Mouse (Mus musculus) liver, embryonic 15.5 days (tissue): ENCODE data around the gene Olfr1513. TPM values are rescaled to one million over a fixed set of nuclear protein-coding genes. Genes with fewer than 3 reads are reported as not detected.
"Not testable (repeated sequence)": the region's sequence is repeated elsewhere in the genome, so short reads cannot be mapped to it uniquely, and the experiment has no call there.

ENCODE experiments used
- ATAC-seq: fragments of 200-750 bp; cut with Nextera tagmentation; 2 replicates; pipeline ENCODE4 v1.8.0; 2017; ENCODE audit warnings: moderate number of reproducible peaks, mild to moderate bottlenecking, moderate library complexity; ENCODE audit not compliant: insufficient read depth
- H3K27ac ChIP-seq: fragments of 300-500 bp; sonication (generic); replicated peaks from 2 replicates; pipeline ENCODE4 v1.5.1; 2015; ENCODE audit warnings: mild to moderate bottlenecking, inconsistent platforms
- H3K27me3 ChIP-seq: fragments of 300-500 bp; sonication (generic); 2 replicates; pipeline ENCODE4 v1.6.1; 2015; ENCODE audit warnings: mild to moderate bottlenecking, inconsistent platforms
- H3K36me3 ChIP-seq: fragments of 300-500 bp; sonication (generic); replicated peaks from 2 replicates; pipeline ENCODE4 v1.6.1; 2015; ENCODE audit warnings: moderate library complexity, mild to moderate bottlenecking, inconsistent platforms
- H3K4me1 ChIP-seq: fragments of 300-500 bp; sonication (generic); replicated peaks from 2 replicates; pipeline ENCODE4 v1.6.1; 2015; ENCODE audit warnings: inconsistent platforms
- H3K4me2 ChIP-seq: fragments of 300-500 bp; sonication (generic); 2 replicates; pipeline ENCODE4 v1.6.1; 2015; ENCODE audit warnings: moderate library complexity, mild to moderate bottlenecking, inconsistent platforms
- H3K4me3 ChIP-seq: fragments of 300-500 bp; sonication (generic); replicated peaks from 2 replicates; pipeline ENCODE4 v1.5.1; 2015; ENCODE audit warnings: mild to moderate bottlenecking, inconsistent platforms
- H3K9ac ChIP-seq: fragments of 300-500 bp; sonication (generic); 2 replicates; pipeline ENCODE4 v1.6.1; 2015; ENCODE audit warnings: moderate library complexity, mild to moderate bottlenecking, inconsistent platforms
- H3K9me3 ChIP-seq: fragments of 300-500 bp; sonication (generic); replicated peaks from 2 replicates; pipeline ENCODE4 v1.6.1; 2016; ENCODE audit warnings: inconsistent platforms
- WGBS: fragments of 180-500 bp; shearing (Covaris S2); methylation state at CpG from one replicate; pipeline ENCODE4 v1.1.7; 2015; ENCODE audit warnings: mixed read lengths; ENCODE audit not compliant: insufficient replicate concordance; 5-methylcytosine and 5-hydroxymethylcytosine counted together
- polyA plus RNA-seq: library from polyadenylated mRNA; unstranded; fragments of >200 nt; fragmentation: Nextera tagmentation; extraction: Ambion mirVana; gene quantifications from 2 replicates; pipeline ENCODE4 v1.2.1, GENCODE M21; 2015

Olfr1513 gene
- polyA plus RNA-seq, 1 experiment from 2014 or later: not detected

DNA sequence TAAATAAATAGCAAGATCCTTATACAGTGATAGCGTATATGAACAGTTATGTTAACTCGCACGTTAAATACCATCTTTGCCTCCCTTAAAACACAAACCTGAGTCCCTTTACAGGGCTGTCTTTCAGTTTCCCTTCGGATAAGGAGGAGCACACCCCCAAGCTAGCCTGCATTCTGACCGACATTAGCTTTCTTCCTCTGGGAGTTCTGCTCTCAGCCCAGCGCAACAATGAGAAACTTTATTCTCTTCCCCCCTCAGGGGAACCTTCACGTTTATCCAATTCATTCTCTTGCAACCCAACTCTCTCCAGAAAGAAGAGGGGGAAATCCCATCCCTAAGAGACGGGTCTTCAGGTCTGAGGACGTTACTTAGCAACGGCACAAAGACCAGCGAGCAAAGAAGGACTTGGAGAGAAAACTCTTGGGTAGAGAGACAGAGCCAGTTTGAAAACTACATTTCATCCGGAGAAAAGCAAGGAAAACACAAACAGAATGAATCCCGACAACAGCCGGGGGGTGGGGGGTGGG, 28.8 kb downstream of the Olfr1513 start:
- no peak for ATAC-seq
- Histone ChIP-seq H3K27ac (no peak overlapping the region), H3K4me2 (peak overlapping the region; percentile 42; the same call in 1 of the 2 replicates), H3K9me3 (no peaks in the 10 kb centered on the region), H3K4me3 (peak overlapping the region; percentile 5; the same call in 1 of the 2 replicates), H3K27me3 (peaks cover 86% of the 10 kb centered on the region), H3K9ac (no peak overlapping the region), H3K36me3 (no peaks in the 10 kb centered on the region), H3K4me1 (no peaks in the 10 kb centered on the region)
- WGBS: 5% methylated on average over 14 of the region's 14 CpGs

DNA sequence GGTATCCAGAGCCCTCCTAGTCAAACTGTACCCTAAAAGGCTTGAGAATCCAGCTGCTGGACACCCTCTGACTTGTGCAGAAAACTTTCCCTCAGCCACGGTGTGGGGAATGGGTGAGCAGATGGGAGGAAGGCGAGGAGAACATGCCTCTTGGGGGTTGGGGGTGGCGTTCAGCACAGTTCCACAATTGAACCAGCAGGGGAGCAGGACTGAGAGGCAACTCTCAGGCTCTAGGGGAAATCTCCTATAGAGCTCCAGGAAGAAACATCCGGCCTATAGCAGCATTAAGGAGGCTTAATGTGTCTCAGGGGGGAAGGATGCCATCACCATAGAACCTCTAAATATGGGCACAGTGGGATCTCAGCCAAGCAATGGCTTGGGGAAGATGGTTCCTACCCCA, 30.3 kb downstream of the Olfr1513 start:
- 7% methylated on average over 4 of the region's 4 CpGs for WGBS
- no peak for ATAC-seq
- Histone ChIP-seq H3K9ac (no peak overlapping the region), H3K27ac (no peak overlapping the region), H3K9me3 (no peaks in the 10 kb centered on the region), H3K4me2 (no peak overlapping the region), H3K27me3 (peaks cover 74% of the 10 kb centered on the region), H3K36me3 (no peaks in the 10 kb centered on the region), H3K4me3 (no peak overlapping the region), H3K4me1 (no peaks in the 10 kb centered on the region)

GRCm38 (mm10) chr14:52319361-52319760, 36.8 kb downstream of the Olfr1513 start:
- Histone ChIP-seq H3K4me2 (no peak overlapping the region), H3K9ac (no peak overlapping the region), H3K36me3 (no peaks in the 10 kb centered on the region), H3K27me3 (peaks cover 54% of the 10 kb centered on the region), H3K9me3 (no peaks in the 10 kb centered on the region), H3K4me1 (peaks cover 16% of the 10 kb centered on the region), H3K27ac (no peak overlapping the region), H3K4me3 (no peak overlapping the region)
- no peak for ATAC-seq
- WGBS: 58% methylated on average over 6 of the region's 6 CpGs

DNA sequence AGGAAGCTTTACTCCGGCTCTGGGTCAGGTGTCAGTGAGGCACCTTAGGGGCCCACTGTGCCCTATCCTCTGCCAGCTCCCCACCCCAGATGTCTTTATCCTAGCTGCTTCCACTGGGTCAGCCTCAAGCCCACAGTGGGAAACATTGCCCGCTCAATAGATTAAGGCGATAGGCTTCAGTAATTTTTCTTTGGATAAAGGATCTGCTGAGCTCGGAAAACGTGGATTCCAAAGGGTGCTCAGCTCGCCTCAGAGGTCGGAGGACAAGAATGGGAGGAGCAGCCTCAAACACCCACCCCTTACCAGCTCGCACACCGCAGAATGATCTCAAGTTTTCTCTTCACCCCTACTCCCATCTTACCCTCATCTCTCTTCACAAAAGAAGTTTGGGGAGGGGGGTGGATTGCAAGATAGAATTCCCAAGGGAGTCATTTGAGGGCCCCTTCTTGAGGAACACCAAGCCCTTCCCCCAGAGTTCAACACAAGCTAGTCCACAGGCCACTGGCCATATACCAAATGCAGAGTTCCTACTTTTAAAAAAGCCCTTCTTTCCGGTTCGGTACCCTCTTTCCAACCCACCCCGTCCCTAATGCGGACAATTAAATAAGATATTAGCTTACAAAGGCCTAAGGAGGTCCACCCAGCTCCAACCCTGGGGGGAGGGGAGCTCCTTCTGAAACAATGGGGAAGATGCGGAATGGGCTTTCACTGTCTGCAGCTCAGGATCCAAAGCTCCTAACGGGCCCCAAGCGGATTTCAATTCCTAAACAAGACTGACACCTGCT, 39.6 kb downstream of the Olfr1513 start:
- Histone ChIP-seq H3K9me3 (no peaks in the 10 kb centered on the region), H3K27ac (no peak overlapping the region), H3K4me1 (peaks cover 16% of the 10 kb centered on the region), H3K27me3 (peaks cover 56% of the 10 kb centered on the region), H3K36me3 (no peaks in the 10 kb centered on the region), H3K4me3 (peak overlapping the region; percentile 60), H3K4me2 (peak overlapping the region; percentile 76), H3K9ac (no peak overlapping the region)
- 0 out of 2 replicates have a peak, but pooled peaks have one; percentile 36 for ATAC-seq
- WGBS: 15% methylated on average over 16 of the region's 16 CpGs

GRCm38 (mm10) chr14:52315792-52316440, 40.3 kb downstream of the Olfr1513 start:
- Histone ChIP-seq H3K4me1 (peaks cover 16% of the 10 kb centered on the region), H3K4me2 (peak overlapping the region; percentile 76), H3K36me3 (no peaks in the 10 kb centered on the region), H3K27ac (no peak overlapping the region), H3K9ac (peak overlapping the region; percentile 42), H3K4me3 (peak overlapping the region; percentile 60), H3K27me3 (peaks cover 56% of the 10 kb centered on the region), H3K9me3 (no peaks in the 10 kb centered on the region)
- ATAC-seq: peak; percentile 71
- WGBS: under 1% methylated on average over 39 of the region's 41 CpGs

DNA sequence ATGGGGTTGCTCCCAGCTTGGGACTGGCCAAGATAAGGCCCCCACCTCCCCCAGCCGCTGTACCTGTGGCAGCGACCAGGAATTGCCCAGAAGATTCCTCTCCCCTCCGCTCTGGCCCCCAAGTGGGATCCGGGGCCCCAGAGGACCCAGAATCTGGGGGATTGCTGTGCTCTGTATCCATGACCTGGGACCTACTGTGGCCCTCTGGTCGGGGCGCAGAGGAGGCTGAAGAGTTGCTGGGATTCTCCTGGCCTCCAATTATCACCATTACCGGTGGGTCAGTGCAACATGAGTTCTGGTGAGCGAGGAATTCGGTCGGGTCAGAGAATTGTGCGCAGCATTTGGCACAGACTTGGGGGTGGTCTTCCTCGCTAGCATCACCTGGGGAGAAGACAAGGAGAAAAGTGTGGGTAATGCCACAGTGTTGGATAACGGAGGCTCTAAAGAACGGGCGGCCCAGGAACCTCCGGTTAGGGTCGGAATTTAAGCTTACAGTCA, 40.9 kb downstream of the Olfr1513 start:
- H3K36me3 ChIP-seq: no peaks in the 10 kb centered on the region
- peak overlapping the region; percentile 60 for H3K4me3 ChIP-seq
- H3K27ac ChIP-seq: no peak overlapping the region
- no peaks in the 10 kb centered on the region for H3K9me3 ChIP-seq
- 14% methylated on average over 17 of the region's 17 CpGs for WGBS
- no peak for ATAC-seq
- H3K4me2 ChIP-seq: peak overlapping the region; percentile 76
- peaks cover 16% of the 10 kb centered on the region for H3K4me1 ChIP-seq
- peak overlapping the region; percentile 42; the same call in 1 of the 2 replicates for H3K9ac ChIP-seq
- peaks cover 56% of the 10 kb centered on the region for H3K27me3 ChIP-seq

- H3K27me3 ChIP-seq: peaks cover 56% of the 10 kb centered on the region
- no peak for ATAC-seq
These were observed 41.4 kb downstream of the Olfr1513 start for GRCm38 (mm10) chr14:52314808-52315150.

DNA sequence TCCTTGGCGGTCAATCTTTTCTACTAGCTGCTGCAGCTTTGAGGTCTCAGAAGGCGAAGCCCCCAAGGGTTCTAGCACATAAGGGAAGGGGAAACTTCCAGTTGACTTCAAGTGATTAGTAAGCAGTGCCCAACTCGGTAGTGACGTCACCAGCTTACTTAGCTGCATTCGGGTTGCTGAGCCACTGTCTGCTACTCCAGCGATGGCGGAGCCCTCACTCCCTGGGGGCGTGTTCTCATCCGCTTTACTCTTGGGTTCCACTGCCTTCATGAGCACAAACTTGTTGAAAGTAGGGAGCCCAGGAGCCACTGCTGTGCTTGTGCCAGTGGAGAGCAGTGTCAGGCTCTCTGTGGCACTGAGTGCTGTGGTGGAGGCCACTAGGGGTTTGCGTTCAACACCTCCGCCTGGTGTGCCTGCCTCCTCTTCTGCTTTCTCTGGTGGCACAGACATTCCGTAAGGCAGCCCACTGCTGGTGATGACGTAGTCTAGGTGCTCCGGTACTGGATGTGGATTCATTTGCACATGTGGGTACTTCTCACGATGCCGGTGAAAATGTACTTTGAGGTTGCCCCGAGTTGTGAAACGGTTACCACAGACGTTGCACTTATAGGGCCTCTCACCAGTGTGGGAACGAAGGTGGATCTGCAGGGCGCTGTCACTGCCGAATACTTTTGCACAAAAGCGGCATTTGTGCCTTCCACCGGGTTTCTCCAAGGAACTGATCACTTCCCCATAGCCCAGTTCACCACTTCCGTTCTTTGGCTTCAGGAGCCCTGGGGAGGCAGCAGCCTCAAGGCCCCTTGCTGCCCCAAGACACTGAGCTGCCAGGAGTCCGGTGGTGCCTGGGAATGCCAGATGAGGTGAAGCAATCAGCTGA, 42.0 kb downstream of the Olfr1513 start:
- no peak for ATAC-seq
- Histone ChIP-seq H3K27ac (no peak overlapping the region), H3K4me2 (0 out of 2 replicates have a peak overlapping the region, but pooled peaks have one; percentile 3), H3K9ac (no peak overlapping the region), H3K27me3 (peaks cover 56% of the 10 kb centered on the region), H3K4me1 (peaks cover 16% of the 10 kb centered on the region), H3K4me3 (no peak overlapping the region), H3K9me3 (no peaks in the 10 kb centered on the region), H3K36me3 (no peaks in the 10 kb centered on the region)
- 65% methylated on average over 26 of the region's 26 CpGs for WGBS

More at GRCm38 (mm10) chr14:52314808-52315150, 41.4 kb downstream of the Olfr1513 start:
- WGBS: 55% methylated on average over 8 of the region's 8 CpGs
- Histone ChIP-seq H3K27ac (no peak overlapping the region), H3K4me3 (no peak overlapping the region; the same call in 1 of the 2 replicates), H3K9ac (no peak overlapping the region), H3K9me3 (no peaks in the 10 kb centered on the region), H3K36me3 (no peaks in the 10 kb centered on the region), H3K4me1 (peaks cover 16% of the 10 kb centered on the region), H3K4me2 (peak overlapping the region; percentile 76; the same call in 1 of the 2 replicates)

- WGBS: 58% methylated on average over 2 of the region's 2 CpGs
- Histone ChIP-seq H3K4me1 (peaks cover 32% of the 10 kb centered on the region), H3K9me3 (no peaks in the 10 kb centered on the region), H3K4me3 (no peak overlapping the region), H3K36me3 (no peaks in the 10 kb centered on the region), H3K27ac (no peak overlapping the region), H3K9ac (no peak overlapping the region), H3K4me2 (no peak overlapping the region), H3K27me3 (peaks cover 35% of the 10 kb centered on the region)
- no peak for ATAC-seq
These were observed 45.3 kb downstream of the Olfr1513 start for GRCm38 (mm10) chr14:52310906-52311305.

DNA sequence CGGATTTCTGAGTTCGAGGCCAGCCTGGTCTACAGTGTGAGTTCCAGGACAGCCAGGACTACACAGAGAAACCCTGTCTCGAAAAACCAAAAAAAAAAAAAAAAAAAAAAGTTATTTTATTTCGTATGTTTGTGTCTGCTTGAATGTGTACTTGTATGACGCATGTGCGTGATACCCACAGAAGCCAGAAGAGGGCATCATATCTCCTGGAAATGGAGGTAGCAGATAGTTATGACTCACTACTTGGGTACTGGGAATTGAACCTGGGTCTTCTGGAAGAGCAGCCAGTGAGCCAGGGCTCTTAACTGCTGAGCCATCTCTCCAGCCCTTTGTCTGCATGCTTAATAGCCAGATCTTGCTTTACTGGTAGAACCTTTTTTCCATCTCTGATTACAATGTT, 45.9 kb downstream of the Olfr1513 start:
- not testable (repeated sequence) for ATAC-seq, H3K4me2 ChIP-seq, H3K9me3 ChIP-seq, H3K36me3 ChIP-seq, H3K9ac ChIP-seq, H3K27ac ChIP-seq, H3K4me3 ChIP-seq
- H3K27me3 ChIP-seq: peaks cover 29% of the 10 kb centered on the region
- 81% methylated on average over 6 of the region's 6 CpGs for WGBS
- H3K4me1 ChIP-seq: peaks cover 32% of the 10 kb centered on the region
